Mouse (Mus musculus): ENCODE measurements around the gene Stat5a.

The Stat5a gene

DNA sequence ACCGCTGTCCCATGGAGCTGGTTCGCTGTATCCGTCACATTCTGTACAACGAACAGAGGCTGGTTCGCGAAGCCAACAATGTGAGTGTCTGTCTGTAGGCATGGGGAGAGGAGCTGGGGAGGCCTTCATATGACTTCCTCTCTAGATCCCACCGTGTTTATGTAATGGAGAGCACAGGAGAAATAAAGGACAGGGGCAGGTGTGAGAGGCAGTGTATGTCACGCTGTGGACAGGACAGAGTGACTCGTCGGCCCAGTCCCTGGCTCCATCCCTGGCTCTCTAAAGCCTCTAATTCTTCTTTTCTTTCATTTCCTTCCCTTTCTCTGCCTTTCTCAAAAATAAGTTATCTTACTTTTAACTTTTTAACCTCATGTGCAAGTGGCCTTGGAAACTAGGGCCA lies 4.0 kb downstream of the Stat5a start:
- no peak for DNase-seq

GRCm38 (mm10) chr11:100865618-100866017 lies 6.5 kb downstream of the Stat5a start:
- DNase-seq = no peak

DNA sequence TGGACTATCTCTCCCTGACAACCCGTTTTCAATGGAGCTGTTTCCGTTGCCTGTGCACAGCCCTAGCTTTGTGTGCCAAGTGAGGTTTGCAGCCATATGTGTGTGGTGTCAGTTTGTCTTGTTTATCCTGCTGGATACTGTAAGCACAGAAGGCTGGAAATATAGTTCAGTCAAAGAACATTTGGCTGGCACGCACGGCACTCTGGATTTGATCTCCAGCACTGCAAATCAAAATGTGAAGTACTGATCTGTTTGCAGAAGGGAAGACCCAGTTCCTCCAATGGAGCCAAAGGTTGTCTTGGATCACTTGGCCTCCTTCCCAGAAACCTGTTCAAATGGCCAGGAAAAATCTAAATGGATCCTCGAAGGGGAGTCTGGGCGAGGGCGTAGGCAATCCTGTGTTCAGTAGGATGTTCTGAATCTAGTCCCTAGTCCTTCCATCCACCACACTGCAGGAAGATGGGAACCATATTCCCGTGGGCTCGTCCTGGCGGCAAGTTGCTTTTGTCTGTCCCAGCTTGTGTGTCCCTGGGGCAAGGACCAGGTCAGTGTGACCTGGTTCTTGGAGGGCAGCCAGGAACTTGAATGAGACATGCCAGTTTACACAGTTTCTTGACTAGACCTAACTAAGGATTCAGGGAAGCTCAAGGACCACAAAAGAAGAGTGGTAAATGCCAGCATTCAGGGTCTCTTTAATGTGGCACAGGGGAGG lies 11.3 kb downstream of the Stat5a start:
- DNase-seq = peak; percentile 62 to 78

GRCm38 (mm10) chr11:100870968-100871350 lies 11.8 kb downstream of the Stat5a start:
- DNase-seq = no peak

- no peak for DNase-seq
These were observed 16.6 kb downstream of the Stat5a start for GRCm38 (mm10) chr11:100875761-100876160.

DNA sequence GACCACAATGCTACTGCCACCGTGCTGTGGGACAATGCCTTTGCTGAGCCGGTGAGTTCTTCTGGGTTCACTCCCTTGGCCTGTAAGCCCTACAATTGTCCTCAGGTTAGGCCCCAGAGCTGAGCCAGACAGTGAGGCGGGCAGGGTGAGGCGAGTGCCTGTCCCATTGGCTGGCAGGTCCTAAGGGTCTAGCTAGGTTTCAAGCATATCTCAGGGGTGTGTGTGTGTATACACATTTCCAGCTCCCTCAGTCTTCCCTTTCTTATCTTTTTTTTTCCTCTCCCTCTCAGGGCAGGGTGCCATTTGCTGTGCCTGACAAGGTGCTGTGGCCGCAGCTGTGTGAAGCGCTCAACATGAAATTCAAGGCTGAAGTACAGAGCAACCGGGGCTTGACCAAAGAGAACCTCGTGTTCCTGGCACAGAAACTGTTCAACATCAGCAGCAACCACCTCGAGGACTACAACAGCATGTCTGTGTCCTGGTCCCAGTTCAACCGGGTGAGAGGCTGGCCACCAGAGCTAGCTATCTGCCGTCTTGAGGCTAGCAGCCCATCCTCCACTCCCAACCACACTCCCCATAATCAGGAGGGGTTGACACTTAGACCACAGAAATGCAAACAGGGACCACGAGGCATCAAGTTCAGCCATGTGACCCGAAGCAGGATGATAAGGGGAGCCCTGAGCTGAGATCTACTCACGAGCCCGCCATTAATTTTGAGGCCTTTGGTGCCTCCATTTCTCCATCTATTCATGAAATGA lies 20.3 kb downstream of the Stat5a start:
- DNase-seq = no peak

DNA sequence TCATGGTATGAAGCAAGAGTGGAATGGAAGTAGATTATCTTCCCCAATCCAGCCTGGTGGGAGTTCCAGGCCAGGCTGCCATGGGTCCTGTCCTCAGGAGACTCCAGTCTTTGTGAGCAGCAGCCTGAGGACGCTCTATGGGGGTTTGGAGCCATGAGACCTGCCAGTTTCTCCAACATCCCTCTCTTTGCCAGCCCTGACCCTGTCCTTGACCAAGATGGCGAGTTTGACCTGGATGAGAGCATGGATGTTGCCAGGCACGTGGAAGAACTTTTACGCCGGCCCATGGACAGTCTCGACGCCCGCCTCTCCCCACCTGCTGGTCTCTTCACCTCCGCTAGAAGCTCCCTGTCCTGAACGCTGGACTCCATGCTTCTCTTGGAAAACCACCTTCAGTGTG lies 24.5 kb downstream of the Stat5a start:
- no peak for DNase-seq

DNA sequence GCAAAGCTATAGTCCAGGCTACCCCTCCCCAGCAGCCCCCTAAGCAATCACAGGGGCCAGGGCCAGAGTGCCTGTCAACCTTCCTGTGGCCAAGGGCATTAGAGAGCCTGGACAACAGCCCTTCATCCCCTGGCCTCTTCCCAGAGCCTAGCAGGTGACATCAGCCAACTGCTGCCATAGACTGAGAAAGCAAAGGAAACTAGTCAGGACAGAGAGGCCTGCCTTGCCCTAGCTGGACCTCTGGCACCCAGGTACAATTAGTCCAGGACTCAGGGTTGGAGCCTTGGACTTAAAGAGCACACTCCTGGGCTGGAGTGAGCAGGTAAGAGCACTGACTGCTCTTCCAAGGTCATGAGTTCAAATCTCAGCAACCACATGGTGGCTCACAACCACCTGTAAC lies 26.3 kb downstream of the Stat5a start:
- peak in 1 of 2 experiments; percentile 45 for DNase-seq

- no peak for DNase-seq
These were observed 27.1 kb downstream of the Stat5a start for GRCm38 (mm10) chr11:100886188-100886740.

GRCm38 (mm10) chr11:100887236-100887635 lies 28.1 kb downstream of the Stat5a start:
- no peak for DNase-seq

DNA sequence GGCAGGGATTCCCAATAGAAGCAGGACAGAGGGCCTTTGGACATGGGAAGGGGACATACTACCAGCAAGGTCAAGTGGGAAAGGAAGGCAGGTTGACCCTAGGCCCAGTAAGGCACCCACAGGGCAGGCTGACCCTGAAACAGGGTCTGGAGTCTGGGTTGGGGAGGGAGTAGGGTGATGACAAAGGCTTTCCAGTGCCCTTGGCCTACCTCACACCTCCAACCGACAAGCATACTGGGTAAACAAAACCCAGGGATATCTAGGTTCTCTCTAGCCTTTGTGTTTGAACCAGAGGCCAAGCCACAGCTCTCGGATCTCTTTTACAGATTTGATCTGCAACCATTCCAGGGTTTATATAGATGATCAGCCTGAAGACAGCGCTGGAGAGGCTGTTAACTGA lies 28.6 kb downstream of the Stat5a start:
- no peak for DNase-seq

- no peak for DNase-seq
These were observed 29.2 kb downstream of the Stat5a start for GRCm38 (mm10) chr11:100888348-100888820.

GRCm38 (mm10) chr11:100890481-100890880 lies 31.3 kb downstream of the Stat5a start:
- peak; percentile 55 to 70 for DNase-seq

GRCm38 (mm10) chr11:100891256-100892123 lies 32.3 kb downstream of the Stat5a start:
- DNase-seq = no peak

DNA sequence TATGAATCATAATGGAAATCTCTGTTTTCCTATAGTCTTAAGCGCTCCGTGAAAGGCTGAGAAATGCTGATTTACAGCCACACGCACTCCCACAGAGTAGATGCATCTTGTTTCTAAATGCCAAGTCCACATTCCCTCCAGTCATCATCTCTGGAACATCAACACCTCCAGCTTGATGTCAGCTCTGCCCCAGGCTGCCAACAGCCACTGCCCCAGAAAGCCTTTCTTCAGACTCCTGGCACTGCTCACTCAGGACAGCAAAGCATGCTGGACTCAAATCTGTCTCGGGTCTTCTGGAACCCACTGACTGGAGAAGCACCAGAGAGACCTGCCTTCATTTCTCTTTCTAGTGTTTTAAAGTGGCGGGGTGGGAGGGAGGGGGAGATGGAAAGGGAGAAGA lies 33.3 kb downstream of the Stat5a start:
- no peak for DNase-seq

DNA sequence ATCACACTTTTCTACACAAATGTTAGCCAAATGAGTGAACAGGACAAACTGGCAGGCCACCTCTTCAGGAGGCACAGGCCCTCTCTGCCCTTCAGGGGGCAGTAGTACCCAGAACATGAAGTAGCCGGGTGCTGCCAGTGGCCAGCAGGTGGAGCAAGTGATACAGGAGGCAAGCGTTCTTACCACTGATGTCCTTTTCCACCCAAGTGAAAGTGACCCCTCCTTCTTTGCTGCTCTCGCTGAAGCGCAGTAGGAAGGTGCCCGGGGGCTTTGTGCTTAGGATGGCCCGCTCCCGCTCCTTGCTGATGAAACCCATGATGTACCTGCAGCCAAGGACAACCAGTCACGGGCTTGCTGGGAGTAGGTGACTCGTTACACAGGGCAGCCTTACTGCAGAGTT lies 34.3 kb downstream of the Stat5a start:
- peak; percentile 96 to 97 for DNase-seq

- DNase-seq = peak; percentile 58 to 67
These were observed 35.2 kb downstream of the Stat5a start for GRCm38 (mm10) chr11:100894146-100894918.

- DNase-seq = peak; percentile 67 to 77
These were observed 36.9 kb downstream of the Stat5a start for GRCm38 (mm10) chr11:100896078-100896477.

GRCm38 (mm10) chr11:100897294-100898231 lies 38.4 kb downstream of the Stat5a start:
- DNase-seq = peak; percentile 87 to 94

DNA sequence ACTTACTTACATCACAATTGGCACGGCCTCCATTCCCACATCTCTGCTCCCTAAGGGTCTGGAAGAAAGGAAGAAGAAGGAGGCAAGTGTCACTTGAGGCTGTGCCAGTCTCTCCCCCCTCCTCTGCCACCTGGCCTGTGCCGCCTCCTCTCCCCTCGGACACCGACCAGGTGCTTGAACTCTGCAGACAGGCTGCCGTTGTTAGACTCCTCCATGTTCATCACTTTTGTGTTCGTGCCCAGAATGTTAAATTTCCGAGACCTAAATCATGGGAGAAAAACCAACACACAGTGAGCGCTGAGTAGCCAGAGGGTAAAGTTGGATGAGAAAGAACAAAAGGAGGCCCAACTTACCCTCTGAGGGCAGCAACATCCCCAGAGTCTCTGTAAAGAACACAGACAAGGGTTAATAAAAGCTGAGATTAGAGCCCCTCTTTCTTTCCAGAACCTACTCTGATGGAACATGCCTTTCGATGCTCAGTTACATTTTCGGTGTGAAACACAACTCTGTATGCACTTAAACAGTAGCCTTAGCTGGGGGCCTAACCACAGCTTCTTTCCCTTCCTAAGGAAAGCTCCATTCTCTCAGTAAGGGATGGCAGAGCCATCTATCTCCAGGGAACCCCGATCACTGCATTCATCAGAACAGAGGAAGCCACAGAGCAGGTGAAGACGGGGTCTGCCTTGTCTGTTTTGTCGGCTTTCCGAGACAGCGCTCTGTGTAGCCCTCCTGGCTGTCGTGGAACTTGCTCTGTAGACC lies 39.5 kb downstream of the Stat5a start:
- DNase-seq = peak; percentile 54 to 69

All from cerebellum, postnatal 10 days (tissue).